Mouse (Mus musculus) lung, embryonic 14.5 days (tissue): ENCODE measurements around the gene Pex26. TPM values are rescaled to one million over a fixed set of nuclear protein-coding genes. Genes with fewer than 3 reads are reported as not detected.

Source experiments
- ATAC-seq: fragments of 200-750 bp; cut with Nextera tagmentation; 2 replicates; pipeline ENCODE4 v1.8.0; 2017; ENCODE audit warnings: mild to moderate bottlenecking, moderate TSS enrichment, moderate library complexity; ENCODE audit not compliant: insufficient read depth
- DNase-seq: peaks from one replicate; pipeline ENCODE4 v3.0.0-alpha.2; 2015
- H3K27ac ChIP-seq: fragments of 300-500 bp; sonication (generic); 2 replicates; pipeline ENCODE4 v1.5.1; 2014; ENCODE audit warnings: low read depth, mild to moderate bottlenecking, moderate library complexity
- H3K27me3 ChIP-seq: fragments of 300-500 bp; sonication (generic); 2 replicates; pipeline ENCODE4 v1.6.1; 2014; ENCODE audit warnings: low read length, control low read depth; ENCODE audit not compliant: insufficient read depth
- H3K36me3 ChIP-seq: fragments of 300-500 bp; sonication (generic); 2 replicates; pipeline ENCODE4 v1.6.1; 2014; ENCODE audit warnings: control low read depth; ENCODE audit not compliant: insufficient read depth
- H3K4me1 ChIP-seq: fragments of 300-500 bp; sonication (generic); 2 replicates; pipeline ENCODE4 v1.6.1; 2014; ENCODE audit warnings: antibody characterized with exemption, control low read depth; ENCODE audit not compliant: insufficient read depth
- H3K4me2 ChIP-seq: fragments of 300-500 bp; sonication (generic); 2 replicates; pipeline ENCODE4 v1.6.1; 2014; ENCODE audit warnings: mild to moderate bottlenecking
- H3K4me3 ChIP-seq: fragments of 300-500 bp; sonication (generic); 2 replicates; pipeline ENCODE4 v1.5.1; 2014; ENCODE audit warnings: low read depth, low read length
- H3K9ac ChIP-seq: fragments of 300-500 bp; sonication (generic); 2 replicates; pipeline ENCODE4 v1.6.1; 2014
- H3K9me3 ChIP-seq: fragments of 300-500 bp; sonication (generic); 2 replicates; pipeline ENCODE4 v1.6.1; 2016; ENCODE audit warnings: low read depth, low read length, control low read depth
- CTCF ChIP-seq: IDR thresholded peaks from 2 replicates; pipeline ENCODE4 v1.5.1; 2016; ENCODE audit warnings: antibody characterized with exemption, low read depth
- WGBS: fragments of 180-500 bp; shearing (Covaris S2); extraction: QIAGEN DNeasy Blood & Tissue Kit; methylation state at CpG from one replicate; pipeline ENCODE4 v1.1.7; 2014; 5-methylcytosine and 5-hydroxymethylcytosine counted together
- polyA plus RNA-seq: library from polyadenylated mRNA; unstranded; fragments of >200 nt; fragmentation: Nextera tagmentation; extraction: Ambion mirVana; gene quantifications from 2 replicates; pipeline ENCODE4 v1.2.1, GENCODE M21; 2014

Pex26 gene
- polyA plus RNA-seq, 1 experiment from 2014 or later: 8.1 TPM

- H3K27ac ChIP-seq: peak overlapping the region; percentile 30; the same call in 1 of the 2 replicates
- WGBS: 38% methylated on average over 6 of the region's 6 CpGs
- ATAC-seq: peak; percentile 78
- peaks cover 21% of the 10 kb centered on the region for H3K4me1 ChIP-seq
- no peaks in the 10 kb centered on the region for H3K36me3 ChIP-seq
- H3K4me2 ChIP-seq: no peak overlapping the region
- H3K9ac ChIP-seq: no peak overlapping the region
- H3K4me3 ChIP-seq: no peak overlapping the region
- no peak for TF ChIP-seq CTCF
- DNase-seq: peak; percentile 85
- no peaks in the 10 kb centered on the region for H3K27me3 ChIP-seq
- H3K9me3 ChIP-seq: no peaks in the 10 kb centered on the region
Observed at GRCm38 (mm10) chr6:121151732-121152131, 31.7 kb upstream of the Pex26 start.

GRCm38 (mm10) chr6:121153177-121153576, 30.3 kb upstream of the Pex26 start:
- ATAC-seq (no peak), DNase-seq (no peak)
- H3K4me1 ChIP-seq: peaks cover 8% of the 10 kb centered on the region; the same call in 1 of the 2 replicates
- H3K27ac ChIP-seq: no peak overlapping the region
- no peak overlapping the region for H3K4me2 ChIP-seq
- 65% methylated on average over 8 of the region's 8 CpGs for WGBS
- TF ChIP-seq CTCF: no peak
- no peak overlapping the region for H3K9ac ChIP-seq
- H3K36me3 ChIP-seq: no peaks in the 10 kb centered on the region
- H3K4me3 ChIP-seq: no peak overlapping the region
- H3K9me3 ChIP-seq: no peaks in the 10 kb centered on the region
- no peaks in the 10 kb centered on the region for H3K27me3 ChIP-seq

- TF ChIP-seq CTCF: no peak
- H3K27ac ChIP-seq: no peak overlapping the region
- DNase-seq: no peak
- no peaks in the 10 kb centered on the region for H3K36me3 ChIP-seq
- no peaks in the 10 kb centered on the region for H3K9me3 ChIP-seq
- H3K27me3 ChIP-seq: no peaks in the 10 kb centered on the region
- WGBS: 76% methylated on average over 16 of the region's 16 CpGs
- peaks cover 8% of the 10 kb centered on the region; the same call in 1 of the 2 replicates for H3K4me1 ChIP-seq
- no peak overlapping the region for H3K9ac ChIP-seq
- no peak for ATAC-seq
- no peak overlapping the region for H3K4me3 ChIP-seq
- no peak overlapping the region for H3K4me2 ChIP-seq
Observed at GRCm38 (mm10) chr6:121154451-121155300, 28.8 kb upstream of the Pex26 start.

GRCm38 (mm10) chr6:121156030-121156429, 27.4 kb upstream of the Pex26 start:
- DNase-seq (peak; percentile 66), ATAC-seq (no peak)
- Histone ChIP-seq H3K27me3 (no peaks in the 10 kb centered on the region), H3K4me3 (no peak overlapping the region), H3K4me2 (no peak overlapping the region), H3K4me1 (peaks cover 12% of the 10 kb centered on the region; the same call in 1 of the 2 replicates), H3K27ac (no peak overlapping the region), H3K9ac (no peak overlapping the region), H3K9me3 (no peaks in the 10 kb centered on the region), H3K36me3 (no peaks in the 10 kb centered on the region)
- 44% methylated on average over 2 of the region's 2 CpGs for WGBS
- TF ChIP-seq CTCF: no peak

DNA sequence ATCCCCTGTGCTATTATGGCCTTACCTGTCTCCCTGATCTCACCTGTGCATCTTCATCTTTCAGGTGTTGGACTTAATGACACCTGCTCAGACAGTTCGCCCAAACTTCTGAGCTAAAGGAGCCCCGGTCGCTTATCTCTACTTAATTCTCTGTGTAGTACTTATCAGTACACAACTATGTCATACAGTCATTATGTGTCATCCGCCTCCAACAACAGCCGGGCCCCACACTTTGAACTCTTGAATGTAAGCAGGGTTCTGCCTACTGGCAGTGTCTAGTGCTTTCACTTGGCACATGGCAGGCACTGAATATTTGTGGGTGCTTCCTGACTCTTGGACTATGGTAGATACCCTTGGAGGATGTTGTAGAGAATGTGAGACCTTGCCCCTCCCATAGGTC, 23.9 kb upstream of the Pex26 start:
- ATAC-seq: 0 out of 2 replicates have a peak, but pooled peaks have one; percentile 21

DNA sequence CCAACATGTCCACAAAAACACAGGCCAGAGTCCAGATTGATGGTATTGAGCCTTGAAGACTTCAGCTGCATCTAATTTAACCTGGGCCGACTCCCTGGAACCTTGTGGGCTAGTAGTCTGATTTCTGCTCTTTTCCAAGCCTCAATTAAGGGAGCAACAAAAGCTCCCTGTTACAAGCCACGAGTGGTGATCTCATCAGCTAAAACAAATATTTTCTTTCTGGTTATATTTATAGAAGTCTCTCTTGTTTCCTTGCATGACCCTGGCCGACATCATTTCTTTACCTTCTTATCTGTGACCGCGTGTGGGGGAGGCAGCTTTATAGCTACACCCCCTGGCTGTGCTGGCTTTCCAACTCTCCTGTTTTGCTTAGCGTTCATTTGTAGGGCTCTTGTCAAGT, 23.3 kb upstream of the Pex26 start:
- Histone ChIP-seq H3K4me3 (no peak overlapping the region), H3K9ac (no peak overlapping the region), H3K27me3 (no peaks in the 10 kb centered on the region), H3K4me2 (no peak overlapping the region), H3K4me1 (0 out of 2 replicates have a peak, but pooled peaks cover 4% of the 10 kb centered on the region), H3K36me3 (no peaks in the 10 kb centered on the region), H3K9me3 (no peaks in the 10 kb centered on the region), H3K27ac (no peak overlapping the region)
- ATAC-seq (no peak), DNase-seq (no peak)
- WGBS: 27% methylated on average over 6 of the region's 6 CpGs
- no peak for TF ChIP-seq CTCF

More for the DNA sequence above, 23.9 kb upstream of the Pex26 start:
- no peak for DNase-seq
- H3K4me3 ChIP-seq: no peak overlapping the region
- no peaks in the 10 kb centered on the region for H3K36me3 ChIP-seq
- no peak overlapping the region for H3K27ac ChIP-seq
- H3K9ac ChIP-seq: no peak overlapping the region
- no peaks in the 10 kb centered on the region for H3K9me3 ChIP-seq
- 0 out of 2 replicates have a peak, but pooled peaks cover 4% of the 10 kb centered on the region for H3K4me1 ChIP-seq
- H3K27me3 ChIP-seq: no peaks in the 10 kb centered on the region
- WGBS: 62% methylated on average over 5 of the region's 5 CpGs
- no peak for TF ChIP-seq CTCF
- H3K4me2 ChIP-seq: no peak overlapping the region

GRCm38 (mm10) chr6:121162616-121163015, 20.9 kb upstream of the Pex26 start:
- H3K36me3 ChIP-seq: no peaks in the 10 kb centered on the region
- no peak overlapping the region for H3K4me2 ChIP-seq
- H3K4me1 ChIP-seq: peaks cover 11% of the 10 kb centered on the region
- no peak for TF ChIP-seq CTCF
- H3K9me3 ChIP-seq: no peaks in the 10 kb centered on the region
- DNase-seq (no peak), ATAC-seq (no peak)
- H3K4me3 ChIP-seq: no peak overlapping the region
- H3K27ac ChIP-seq: no peak overlapping the region
- WGBS: 48% methylated on average over 12 of the region's 12 CpGs
- H3K27me3 ChIP-seq: no peaks in the 10 kb centered on the region
- H3K9ac ChIP-seq: no peak overlapping the region
